Mouse (Mus musculus): ENCODE results near the gene Lrmp. TPM values are rescaled to one million over a fixed set of nuclear protein-coding genes. Genes with fewer than 3 reads are reported as not detected.

Gene Lrmp
- polyA plus RNA-seq, 1 experiment = 1.0 TPM

DNA sequence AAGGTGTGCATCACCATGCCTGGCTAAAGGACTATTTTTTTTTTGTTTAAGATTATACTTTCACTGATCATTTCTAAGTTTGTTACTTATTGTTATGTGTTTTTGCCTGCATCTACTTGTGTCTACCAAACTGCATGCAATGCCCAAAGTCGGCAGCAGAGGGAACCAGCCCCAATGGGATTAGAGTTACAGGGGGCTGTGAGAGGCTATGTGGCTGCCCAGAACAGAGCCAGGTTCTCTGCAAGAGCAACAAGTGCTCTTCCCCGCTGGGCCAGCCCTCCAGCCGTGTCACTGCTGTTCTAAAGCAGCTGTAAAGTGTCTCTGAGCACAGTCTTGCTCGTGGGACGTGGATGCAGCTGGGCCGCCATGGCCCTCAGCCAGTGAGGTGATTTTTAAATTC, 64.2 kb downstream of the Lrmp start:
- DNase-seq (ENCODE audit: low read depth) = peak; percentile 60
- TF ChIP-seq CTCF (IDR thresholded peaks at IDR 0.05; ENCODE audit: borderline replicate concordance, extremely low read depth, insufficient read depth, insufficient read length) (peak; percentile 69), POLR2A (IDR thresholded peaks at IDR 0.05; ENCODE audit: borderline replicate concordance, extremely low read depth, insufficient read depth, insufficient read length, poor library complexity, severe bottlenecking) (no peak)

GRCm38 (mm10) chr6:145182044-145182443, 66.6 kb downstream of the Lrmp start:
- TF ChIP-seq POLR2A (IDR thresholded peaks at IDR 0.05; ENCODE audit: borderline replicate concordance, extremely low read depth, insufficient read depth, insufficient read length, poor library complexity, severe bottlenecking) (no peak), CTCF (IDR thresholded peaks at IDR 0.05; ENCODE audit: borderline replicate concordance, extremely low read depth, insufficient read depth, insufficient read length) (no peak)
- DNase-seq (ENCODE audit: low read depth) = peak; percentile 12

DNA sequence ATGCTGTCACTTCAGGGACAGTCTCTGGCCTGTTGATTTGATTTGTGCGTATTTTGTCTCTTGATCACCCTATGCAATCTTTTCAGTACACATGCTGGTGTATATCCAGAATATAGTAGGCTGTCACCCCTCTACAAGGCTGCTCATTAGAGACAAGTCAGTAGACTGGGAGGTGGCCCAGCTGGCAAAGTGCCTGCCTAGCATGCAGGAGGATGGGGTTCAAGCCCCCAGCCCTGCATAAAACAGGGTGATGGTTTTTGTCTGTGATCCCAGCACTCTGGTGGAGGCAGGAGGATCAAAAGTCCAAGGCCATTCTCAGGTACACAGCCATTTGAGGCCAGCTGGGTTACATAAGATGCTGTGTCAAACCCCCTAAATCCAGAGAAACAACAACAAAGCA, 70.6 kb downstream of the Lrmp start:
- no peak for TF ChIP-seq CTCF (IDR thresholded peaks at IDR 0.05; ENCODE audit: borderline replicate concordance, extremely low read depth, insufficient read depth, insufficient read length)
- no peak for TF ChIP-seq POLR2A (IDR thresholded peaks at IDR 0.05; ENCODE audit: borderline replicate concordance, extremely low read depth, insufficient read depth, insufficient read length, poor library complexity, severe bottlenecking)
- peak; percentile 13 for DNase-seq (ENCODE audit: low read depth)

DNA sequence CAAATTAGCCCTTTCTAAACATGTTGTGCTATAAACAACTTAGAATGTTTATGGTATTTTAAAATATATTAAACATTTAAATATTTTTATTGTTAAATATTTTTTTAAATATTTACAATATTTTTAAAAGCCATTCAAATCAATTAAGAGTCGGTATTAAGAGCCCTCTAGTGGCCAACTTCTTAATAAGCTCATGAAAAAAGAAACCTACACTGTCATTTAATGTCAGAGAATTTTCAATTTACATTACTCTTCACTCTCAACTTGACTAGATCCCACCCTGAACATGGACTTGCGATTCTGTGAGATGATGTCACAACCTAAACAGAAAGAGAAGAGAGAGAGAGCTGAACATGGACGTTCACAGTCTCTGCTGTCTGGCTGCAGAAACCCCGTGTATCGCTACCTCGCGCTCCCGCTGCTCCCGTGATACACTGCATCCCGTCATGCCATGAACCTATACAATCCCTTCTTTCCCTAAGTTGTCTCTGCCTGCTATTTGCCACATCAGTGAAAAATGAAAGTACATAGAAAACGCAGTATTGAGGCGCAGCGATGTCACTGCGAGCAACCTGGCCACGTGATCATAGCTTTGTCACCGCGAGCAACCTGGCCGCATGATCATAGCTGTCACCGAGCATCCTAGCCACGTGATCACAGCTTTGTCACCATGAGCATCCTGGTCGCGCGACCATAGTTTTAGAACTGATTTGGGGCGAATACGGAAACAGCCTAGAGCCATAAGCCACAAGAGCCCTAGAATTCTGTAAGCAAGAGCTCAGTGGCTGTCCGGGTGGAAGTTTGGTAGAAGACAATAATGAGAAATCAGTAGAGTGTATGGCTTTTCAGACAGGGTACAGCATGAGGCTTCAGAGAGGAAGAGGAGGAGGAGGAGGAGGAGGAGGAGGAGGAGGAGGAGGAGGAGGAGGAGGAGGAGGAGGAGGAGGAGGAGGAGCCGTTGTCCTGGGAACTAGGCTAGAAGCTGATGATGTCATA, 71.9 kb downstream of the Lrmp start:
- TF ChIP-seq POLR2A (IDR thresholded peaks at IDR 0.05; ENCODE audit: borderline replicate concordance, extremely low read depth, insufficient read depth, insufficient read length, poor library complexity, severe bottlenecking) = no peak
- TF ChIP-seq CTCF (IDR thresholded peaks at IDR 0.05; ENCODE audit: borderline replicate concordance, extremely low read depth, insufficient read depth, insufficient read length) = no peak
- DNase-seq (ENCODE audit: low read depth) = peak; percentile 79

DNA sequence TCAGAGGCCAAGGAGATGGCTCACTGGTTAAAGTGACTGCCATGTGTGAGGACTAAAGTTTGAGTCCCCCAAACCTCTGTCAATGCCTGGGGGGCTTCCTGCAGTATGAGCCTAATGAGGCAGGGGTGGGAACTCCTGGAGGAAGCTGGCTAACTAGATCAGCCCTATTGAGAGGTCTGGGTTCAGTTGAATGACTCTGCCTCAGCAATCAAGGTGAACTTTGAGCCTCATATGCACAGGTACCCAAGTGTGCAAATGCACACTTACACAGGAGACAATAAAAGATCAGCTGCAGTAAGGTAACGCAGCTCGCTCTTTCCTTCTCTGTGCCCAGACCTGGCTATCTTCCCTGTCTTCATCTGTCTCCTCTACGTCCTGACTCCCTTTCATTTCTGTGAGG, 77.6 kb downstream of the Lrmp start:
- no peak for TF ChIP-seq POLR2A (IDR thresholded peaks at IDR 0.05; ENCODE audit: borderline replicate concordance, extremely low read depth, insufficient read depth, insufficient read length, poor library complexity, severe bottlenecking)
- TF ChIP-seq CTCF (IDR thresholded peaks at IDR 0.05; ENCODE audit: borderline replicate concordance, extremely low read depth, insufficient read depth, insufficient read length) = no peak
- DNase-seq (ENCODE audit: low read depth) = no peak

DNA sequence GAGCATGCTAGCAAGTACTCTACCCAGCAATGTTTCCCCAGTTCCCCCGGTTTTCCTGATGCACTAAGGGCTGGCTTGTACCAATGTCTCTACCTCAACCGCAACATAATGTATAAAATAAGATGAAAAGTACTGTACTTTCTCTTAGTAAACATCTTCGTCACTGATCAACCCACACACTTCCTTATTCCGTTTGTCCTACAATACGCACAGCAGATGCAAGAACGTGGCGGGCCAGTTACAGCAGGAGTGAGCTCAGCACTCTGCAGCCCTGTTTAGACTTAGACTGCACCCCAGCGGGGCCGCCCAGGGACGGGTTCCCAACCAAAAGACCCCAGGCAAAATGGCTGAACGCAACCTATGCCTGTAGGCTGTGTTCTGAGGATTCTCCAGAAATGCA, 78.0 kb downstream of the Lrmp start:
- no peak for DNase-seq (ENCODE audit: low read depth)
- TF ChIP-seq POLR2A (IDR thresholded peaks at IDR 0.05; ENCODE audit: borderline replicate concordance, extremely low read depth, insufficient read depth, insufficient read length, poor library complexity, severe bottlenecking) (no peak), CTCF (IDR thresholded peaks at IDR 0.05; ENCODE audit: borderline replicate concordance, extremely low read depth, insufficient read depth, insufficient read length) (no peak)

DNA sequence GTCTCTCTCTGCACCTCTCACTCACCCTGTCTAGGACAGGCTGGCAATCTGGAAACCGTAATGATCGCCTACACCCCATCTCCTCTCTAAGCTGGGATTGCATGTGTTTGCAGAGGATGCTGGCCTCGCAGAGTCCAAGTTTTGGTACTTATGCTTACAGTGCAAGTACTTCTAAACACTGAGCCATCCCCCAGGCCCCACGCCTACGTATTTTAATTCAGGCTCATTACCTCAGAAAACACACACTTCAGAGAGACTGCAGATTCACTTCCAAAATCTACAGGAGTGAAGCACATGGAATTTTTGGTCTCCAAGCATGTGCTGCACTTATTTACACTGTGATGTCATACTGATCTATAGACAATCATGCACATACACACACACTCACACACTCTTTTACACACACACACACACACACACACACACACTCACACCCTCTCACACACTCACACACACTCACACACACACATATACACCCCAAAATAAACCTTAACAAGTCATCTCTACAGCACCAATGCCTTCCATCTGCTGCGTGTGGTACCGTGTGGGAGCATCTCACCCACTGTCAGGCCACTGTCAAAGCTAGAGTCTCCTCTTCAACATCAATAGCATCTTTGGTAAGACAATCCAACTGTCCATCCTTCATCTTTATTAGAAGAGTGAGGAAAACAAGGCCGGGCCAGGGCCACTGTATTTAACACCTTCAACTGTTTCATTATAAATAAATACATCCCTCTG, 82.7 kb downstream of the Lrmp start:
- DNase-seq (ENCODE audit: low read depth) = no peak
- TF ChIP-seq CTCF (IDR thresholded peaks at IDR 0.05; ENCODE audit: borderline replicate concordance, extremely low read depth, insufficient read depth, insufficient read length) = no peak
- TF ChIP-seq POLR2A (IDR thresholded peaks at IDR 0.05; ENCODE audit: borderline replicate concordance, extremely low read depth, insufficient read depth, insufficient read length, poor library complexity, severe bottlenecking) = no peak

DNA sequence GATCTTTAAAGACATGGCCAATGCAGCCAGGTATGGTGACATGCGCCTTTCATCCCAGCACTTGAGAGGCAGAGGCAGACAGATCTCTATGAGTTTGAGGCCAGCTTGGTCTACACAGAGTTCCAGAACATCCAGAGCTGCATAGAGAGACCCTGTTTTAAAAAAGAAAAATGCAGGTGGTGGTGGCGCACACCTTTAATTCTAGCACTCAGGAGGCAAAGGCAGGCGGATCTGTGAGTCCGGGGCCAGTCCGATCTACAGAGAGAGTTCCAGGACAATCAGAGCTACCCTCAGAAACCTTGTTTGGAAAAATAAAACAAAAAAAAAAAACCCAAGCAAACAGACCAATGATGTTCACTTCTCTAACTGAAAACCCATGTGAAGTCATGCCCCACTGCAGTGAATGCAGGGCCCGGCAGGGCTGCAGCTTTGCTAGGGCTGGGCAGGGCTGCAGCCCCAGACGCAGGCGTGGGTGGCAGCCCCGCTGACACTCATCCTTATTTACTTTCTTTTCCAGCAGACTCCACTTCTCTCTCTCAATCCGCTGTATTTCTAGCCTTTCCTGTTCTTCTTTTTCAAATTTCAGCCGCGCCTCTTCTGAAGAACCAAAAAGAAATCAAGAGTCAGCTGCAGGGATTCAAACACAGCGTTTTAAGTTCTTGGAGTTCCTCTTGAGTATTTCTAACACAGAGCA, 87.1 kb downstream of the Lrmp start:
- TF ChIP-seq CTCF (IDR thresholded peaks at IDR 0.05; ENCODE audit: borderline replicate concordance, extremely low read depth, insufficient read depth, insufficient read length) (no peak), POLR2A (IDR thresholded peaks at IDR 0.05; ENCODE audit: borderline replicate concordance, extremely low read depth, insufficient read depth, insufficient read length, poor library complexity, severe bottlenecking) (no peak)
- no peak for DNase-seq (ENCODE audit: low read depth)

GRCm38 (mm10) chr6:145204440-145204839, 89.0 kb downstream of the Lrmp start:
- no peak for TF ChIP-seq CTCF (IDR thresholded peaks at IDR 0.05; ENCODE audit: borderline replicate concordance, extremely low read depth, insufficient read depth, insufficient read length)
- TF ChIP-seq POLR2A (IDR thresholded peaks at IDR 0.05; ENCODE audit: borderline replicate concordance, extremely low read depth, insufficient read depth, insufficient read length, poor library complexity, severe bottlenecking) = no peak
- no peak for DNase-seq (ENCODE audit: low read depth)

- TF ChIP-seq CTCF (IDR thresholded peaks at IDR 0.05; ENCODE audit: borderline replicate concordance, extremely low read depth, insufficient read depth, insufficient read length) (no peak), POLR2A (IDR thresholded peaks at IDR 0.05; ENCODE audit: borderline replicate concordance, extremely low read depth, insufficient read depth, insufficient read length, poor library complexity, severe bottlenecking) (no peak)
Observed at GRCm38 (mm10) chr6:145205142-145205541, 89.7 kb downstream of the Lrmp start.

More at GRCm38 (mm10) chr6:145205142-145205541, 89.7 kb downstream of the Lrmp start:
- no peak for DNase-seq (ENCODE audit: low read depth)
